Mouse (Mus musculus) bone marrow macrophage, adult 2 months (primary cell): ENCODE data around the gene Rars.

Experiments
- CTCF ChIP-seq: IDR thresholded peaks from 2 replicates; pipeline ENCODE4 v1.5.1; 2012; ENCODE audit warnings: low read depth, mild to moderate bottlenecking, low read length, moderate library complexity
- POLR2A ChIP-seq: IDR thresholded peaks from 2 replicates; pipeline ENCODE4 v1.6.1; 2012; ENCODE audit warnings: mild to moderate bottlenecking, low read depth, low read length, borderline replicate concordance

DNA sequence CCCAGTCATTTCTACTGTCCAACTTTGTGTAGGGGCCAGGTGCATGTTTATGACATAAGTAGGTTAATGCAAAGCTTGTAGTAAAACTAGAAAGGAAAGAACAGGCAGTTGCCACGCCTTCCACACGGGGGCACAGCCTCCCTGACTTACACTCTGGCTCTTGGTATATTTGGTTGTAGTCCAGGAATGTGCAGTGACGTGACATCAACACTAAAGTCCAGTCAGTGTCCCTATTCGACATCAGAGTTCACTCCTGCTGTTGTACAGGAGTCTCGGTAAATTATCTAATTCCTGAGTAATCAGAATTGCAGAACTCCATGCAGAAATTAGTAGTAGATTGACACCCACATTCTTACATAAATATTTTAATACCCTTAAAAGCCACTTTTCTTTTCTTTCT is 51.3 kb downstream of the Rars start:
- no peak for TF ChIP-seq CTCF
- no peak for TF ChIP-seq POLR2A
